Mouse (Mus musculus) gastrocnemius, postnatal 25 days (tissue): ENCODE measurements around the gene Olfr1030. TPM values are rescaled to one million over a fixed set of nuclear protein-coding genes. Genes with fewer than 3 reads are reported as not detected.
"Not testable (repeated sequence)": the region's sequence is repeated elsewhere in the genome, so short reads cannot be mapped to it uniquely, and the experiment has no call there.

Experiments
- DNase-seq: peaks from one replicate; pipeline ENCODE4 v3.0.0; 2022
- long read RNA-seq, 2 experiments: library from polyadenylated mRNA; stranded (forward); transcript quantifications; one replicate each; pipeline ENCODE4 v2.0.0; 2021
- total RNA-seq, 2 experiments: library from RNA; stranded (reverse); gene quantifications; 1 replicate in 1 of 2; 2 replicates in 1 of 2; pipeline ENCODE4 v1.2.3; 2021

The Olfr1030 gene
- not detected for total RNA-seq
- long read RNA-seq, experiment 1, result 0 reads
- long read RNA-seq, experiment 2, result 0 reads

DNA sequence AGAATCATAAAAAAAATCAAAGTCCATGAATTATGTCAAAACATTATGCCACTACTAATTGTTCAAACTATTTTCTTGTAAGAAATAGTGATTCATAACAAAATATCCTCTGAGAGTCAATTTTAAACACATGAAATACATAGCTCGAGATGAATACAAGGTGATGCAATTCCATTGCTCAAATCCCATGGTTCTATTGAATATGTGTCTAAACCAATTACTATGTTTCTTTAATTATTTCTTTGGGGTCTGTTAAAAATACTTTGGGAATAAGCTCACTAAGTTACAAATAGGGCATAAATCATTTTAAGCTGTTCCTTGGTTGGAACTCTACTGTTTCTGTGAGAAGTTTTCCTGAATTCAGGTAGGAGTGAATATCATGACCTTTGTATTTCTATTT lies at the start of gene Olfr1030:
Gene Olfr1030, plus strand, starts transcription at position 301 of the 400 bp plus-strand sequence.
- no peak for DNase-seq

DNA sequence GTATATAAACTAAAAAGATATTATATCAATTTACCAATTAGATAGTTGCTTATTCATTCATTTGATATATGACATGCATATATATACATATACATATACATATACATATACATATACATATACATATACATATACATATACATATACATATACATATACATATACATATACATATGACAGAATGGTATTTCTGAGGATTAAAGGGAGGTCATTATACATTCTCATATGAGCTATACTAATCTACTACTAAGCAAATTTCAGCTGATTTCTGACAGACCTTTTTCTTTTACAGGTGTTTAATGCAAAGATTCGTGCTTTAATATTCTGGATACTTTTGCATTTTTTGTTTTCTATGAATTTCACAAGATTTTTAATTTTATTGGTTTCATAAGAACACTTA lies 28.9 kb upstream of the Olfr1030 start, which contains the start of gene Olfr1028:
Gene Olfr1028, plus strand, starts transcription at position 301 of the 400 bp plus-strand sequence.
- DNase-seq, result no peak

DNA sequence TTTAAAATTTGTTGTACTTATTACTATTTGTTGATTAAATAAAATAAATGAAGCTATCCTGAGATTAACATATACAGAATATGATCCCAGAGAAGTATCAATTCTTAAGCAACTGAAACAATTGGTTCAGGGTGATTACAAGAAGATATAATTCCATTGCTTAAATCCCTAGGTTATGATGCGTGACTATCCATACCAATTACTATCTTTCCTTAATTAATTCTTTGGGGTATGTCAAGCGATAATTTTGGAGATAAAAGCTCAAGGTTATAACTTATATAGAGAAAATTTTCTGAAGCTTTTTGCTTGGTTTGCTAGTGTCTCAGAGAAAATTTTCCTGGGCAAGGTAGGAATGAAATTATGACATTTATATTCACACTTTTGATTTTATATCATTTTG lies 5.5 kb upstream of the Olfr1030 start, which contains the start of gene Olfr1029:
Gene Olfr1029, plus strand, starts transcription at position 301 of the 400 bp plus-strand sequence.
- DNase-seq, result no peak

- no peak for DNase-seq
Measured at GRCm38 (mm10) chr2:85990004-85990403, 10.9 kb downstream of the Olfr1030 start, which contains the start of gene Olfr1031. Olfr1031 (plus strand) TSS chr2:85990304.

GRCm38 (mm10) chr2:86005240-86005639 lies 26.2 kb downstream of the Olfr1030 start, which contains the start of gene Olfr1032:
Olfr1032 (plus strand) TSS chr2:86005540.
- DNase-seq, result no peak

DNA sequence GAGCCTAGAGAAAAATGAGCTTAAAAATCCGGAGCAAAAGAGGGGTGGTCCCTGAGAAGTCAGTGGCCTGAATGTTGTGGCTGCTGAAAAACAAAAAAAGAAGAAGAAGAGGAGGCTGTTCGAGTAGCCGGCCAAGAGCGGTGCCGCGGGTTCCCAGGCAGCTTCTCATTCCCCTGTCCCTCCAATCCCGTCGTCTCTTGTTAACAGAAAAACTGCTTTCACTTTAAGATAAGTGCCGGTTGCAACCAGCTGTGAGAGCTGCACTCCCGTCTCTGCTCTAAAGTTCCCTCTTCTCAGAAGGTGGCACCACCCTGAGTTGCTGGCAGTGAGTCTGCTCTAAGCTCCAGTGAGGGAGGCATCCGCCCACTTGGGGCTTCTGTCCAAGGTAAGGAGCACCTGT lies 41.3 kb downstream of the Olfr1030 start, which contains the start of gene Olfr1033:
Gene Olfr1033, plus strand, starts transcription at position 228 of the 400 bp plus-strand sequence.
- DNase-seq, result not testable (repeated sequence)

DNA sequence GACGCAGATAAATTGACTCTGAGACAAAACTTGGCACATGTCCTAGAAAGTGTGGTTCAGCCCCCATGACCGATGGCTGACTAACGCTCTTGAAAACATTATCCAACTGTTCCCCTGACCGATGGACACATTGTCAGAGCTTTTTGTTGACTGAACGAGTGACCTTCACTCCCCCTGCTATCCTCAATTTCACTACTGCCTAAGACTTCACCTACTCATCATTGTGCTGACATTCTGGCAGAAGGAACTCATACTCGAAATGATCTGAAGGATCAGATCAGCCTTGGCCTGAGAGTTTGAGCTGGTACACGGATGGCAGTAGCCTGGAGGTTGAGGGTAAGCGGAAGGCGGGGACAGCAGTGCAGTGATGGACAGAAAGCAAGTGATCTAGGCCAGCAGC lies 42.4 kb downstream of the Olfr1030 start:
- not testable (repeated sequence) for DNase-seq

Other genes with a start within 250 kb of the Olfr1030 start
- gene Olfr1012, start 216.5 kb upstream of the Olfr1030 start, total RNA-seq, result not detected
- not detected for gene Olfr1013, start 212.2 kb upstream of the Olfr1030 start, total RNA-seq
- not detected for gene Olfr1014, start 206.6 kb upstream of the Olfr1030 start, total RNA-seq
- not detected for gene Olfr1015, start 197.3 kb upstream of the Olfr1030 start, total RNA-seq
- not detected for gene Olfr1016, start 176.7 kb upstream of the Olfr1030 start, total RNA-seq
- gene Olfr1018, start 160.8 kb upstream of the Olfr1030 start, total RNA-seq, result not detected
- gene Olfr1019, start 133.8 kb upstream of the Olfr1030 start, total RNA-seq, result not detected
- not detected for gene Olfr1020, start 132.2 kb upstream of the Olfr1030 start, total RNA-seq
- gene Olfr1022, start 110.7 kb upstream of the Olfr1030 start, total RNA-seq, result not detected
- not detected for gene Olfr1023, start 93.6 kb upstream of the Olfr1030 start, total RNA-seq
- gene Olfr1024, start 74.2 kb upstream of the Olfr1030 start, total RNA-seq, result not detected
- gene Olfr1025-ps1, start 64.1 kb upstream of the Olfr1030 start, total RNA-seq, result not detected
- not detected for gene Olfr1026, start 57.7 kb upstream of the Olfr1030 start, total RNA-seq
- not detected for gene Olfr1028, start 28.8 kb upstream of the Olfr1030 start, total RNA-seq
- not detected for gene Olfr1029, start 5.4 kb upstream of the Olfr1030 start, total RNA-seq
- gene Olfr1031, start 11.0 kb downstream of the Olfr1030 start, total RNA-seq, result not detected
- gene Olfr1032, start 26.3 kb downstream of the Olfr1030 start, total RNA-seq, result not detected
- under 1 TPM in 1 of 2 experiments, not detected in 1; 0.08 TPM for gene Olfr1033, start 41.4 kb downstream of the Olfr1030 start, total RNA-seq
- not detected for gene Olfr1034, start 66.6 kb downstream of the Olfr1030 start, total RNA-seq
- gene Olfr1036, start 94.7 kb downstream of the Olfr1030 start, total RNA-seq, result not detected
- gene Olfr1037, start 108.1 kb downstream of the Olfr1030 start, total RNA-seq, result not detected
- gene Olfr1039, start 156.7 kb downstream of the Olfr1030 start, total RNA-seq, result not detected
- not detected for gene Olfr1040, start 167.5 kb downstream of the Olfr1030 start, total RNA-seq
- not detected for gene Olfr1042, start 182.6 kb downstream of the Olfr1030 start, total RNA-seq
- not detected for gene Olfr1043, start 188.2 kb downstream of the Olfr1030 start, total RNA-seq
- gene Olfr1044, start 198.5 kb downstream of the Olfr1030 start, total RNA-seq, result not detected
- gene Olfr52, start 206.4 kb downstream of the Olfr1030 start, total RNA-seq, result not detected
- gene Olfr1045, start 223.7 kb downstream of the Olfr1030 start, total RNA-seq, result not detected
- not detected for gene Olfr1046, start 240.0 kb downstream of the Olfr1030 start, total RNA-seq